Mouse (Mus musculus) liver, embryonic 11.5 days (tissue): ENCODE measurements around the gene Plet1. TPM values are rescaled to one million over a fixed set of nuclear protein-coding genes. Genes with fewer than 3 reads are reported as not detected.
A peak's percentile ranks its signal among the peaks of the same experiment; 100 is the strongest.

Experiments
- ATAC-seq: fragments of 200-750 bp; cut with Nextera tagmentation; replicated peaks from 2 replicates; pipeline ENCODE4 v1.8.0; 2017; ENCODE audit warnings: moderate number of reproducible peaks, mild to moderate bottlenecking, moderate TSS enrichment, moderate library complexity; ENCODE audit not compliant: low FRiP score
- DNase-seq: peaks from one replicate; pipeline ENCODE4 v3.0.0-alpha.2; 2017; ENCODE audit warnings: low spot score
- H3K27ac ChIP-seq: fragments of 300-500 bp; sonication (generic); 2 replicates; pipeline ENCODE4 v1.5.1; 2014; ENCODE audit warnings: mild to moderate bottlenecking, low read depth, low read length, control low read depth
- H3K27me3 ChIP-seq: fragments of 300-500 bp; sonication (generic); replicated peaks from 2 replicates; pipeline ENCODE4 v1.6.1; 2014; ENCODE audit warnings: low read length, mixed read lengths; ENCODE audit not compliant: control insufficient read depth, insufficient read depth
- H3K36me3 ChIP-seq: fragments of 300-500 bp; sonication (generic); 2 replicates; pipeline ENCODE4 v1.6.1; 2014; ENCODE audit warnings: mild to moderate bottlenecking, low read length, moderate library complexity, mixed read lengths; ENCODE audit not compliant: control insufficient read depth, insufficient read depth
- H3K4me1 ChIP-seq: fragments of 300-500 bp; sonication (generic); replicated peaks from 2 replicates; pipeline ENCODE4 v1.6.1; 2014; ENCODE audit warnings: low read length, mixed read lengths; ENCODE audit not compliant: control insufficient read depth, insufficient read depth
- H3K4me2 ChIP-seq: fragments of 300-500 bp; sonication (generic); 2 replicates; pipeline ENCODE4 v1.6.1; 2014; ENCODE audit warnings: mild to moderate bottlenecking, control low read depth, moderate library complexity
- H3K4me3 ChIP-seq: fragments of 300-500 bp; sonication (generic); 2 replicates; pipeline ENCODE4 v1.5.1; 2014; ENCODE audit warnings: low read depth, low read length, control low read depth
- H3K9ac ChIP-seq: fragments of 300-500 bp; sonication (generic); 2 replicates; pipeline ENCODE4 v1.6.1; 2014; ENCODE audit warnings: low read depth, low read length, control low read depth
- H3K9me3 ChIP-seq: fragments of 300-500 bp; sonication (generic); 2 replicates; pipeline ENCODE4 v1.6.1; 2016; ENCODE audit warnings: low read length, inconsistent platforms, mixed read lengths; ENCODE audit not compliant: control insufficient read depth
- WGBS: fragments of 180-500 bp; shearing (Covaris S2); extraction: QIAGEN DNeasy Blood & Tissue Kit; methylation state at CpG from one replicate; pipeline ENCODE4 v1.1.7; 2014; 5-methylcytosine and 5-hydroxymethylcytosine counted together
- polyA plus RNA-seq: library from polyadenylated mRNA; unstranded; fragments of >200 nt; fragmentation: Nextera tagmentation; extraction: Ambion mirVana; gene quantifications from 2 replicates; pipeline ENCODE4 v1.2.1, GENCODE M21; 2014

The Plet1 gene
- polyA plus RNA-seq, 1 experiment from 2014 or later, result 0.55 TPM

GRCm38 (mm10) chr9:50520748-50521147 lies 26.4 kb downstream of the Plet1 start:
- Histone ChIP-seq H3K9ac (no peak overlapping the region), H3K4me3 (no peak overlapping the region), H3K4me1 (no peaks in the 10 kb centered on the region), H3K4me2 (no peak overlapping the region), H3K27me3 (no peaks in the 10 kb centered on the region), H3K36me3 (no peaks in the 10 kb centered on the region; the same call in 1 of the 2 replicates), H3K9me3 (no peaks in the 10 kb centered on the region), H3K27ac (no peak overlapping the region)
- DNase-seq (no peak), ATAC-seq (0 out of 2 replicates have a peak, but pooled peaks have one; percentile 49)
- 62% methylated on average over 6 of the region's 6 CpGs for WGBS

GRCm38 (mm10) chr9:50521562-50521961 lies 27.2 kb downstream of the Plet1 start:
- 49% methylated on average over 2 of the region's 2 CpGs for WGBS
- H3K4me2 ChIP-seq, result no peak overlapping the region

GRCm38 (mm10) chr9:50522574-50522973 lies 28.2 kb downstream of the Plet1 start:
- no peak overlapping the region for H3K9ac ChIP-seq
- no peaks in the 10 kb centered on the region for H3K9me3 ChIP-seq
- peaks cover 5% of the 10 kb centered on the region for H3K4me1 ChIP-seq
- H3K4me3 ChIP-seq, result no peak overlapping the region
- H3K27ac ChIP-seq, result no peak overlapping the region
- 78% methylated on average over 5 of the region's 5 CpGs for WGBS
- ATAC-seq (no peak), DNase-seq (no peak)
- H3K4me2 ChIP-seq, result no peak overlapping the region
- no peaks in the 10 kb centered on the region; the same call in 1 of the 2 replicates for H3K36me3 ChIP-seq
- H3K27me3 ChIP-seq, result no peaks in the 10 kb centered on the region

More at GRCm38 (mm10) chr9:50521562-50521961, 27.2 kb downstream of the Plet1 start:
- ATAC-seq, result no peak
- Histone ChIP-seq H3K9ac (no peak overlapping the region), H3K36me3 (no peaks in the 10 kb centered on the region; the same call in 1 of the 2 replicates), H3K27ac (no peak overlapping the region), H3K4me3 (no peak overlapping the region), H3K9me3 (no peaks in the 10 kb centered on the region), H3K27me3 (no peaks in the 10 kb centered on the region), H3K4me1 (no peaks in the 10 kb centered on the region; the same call in 1 of the 2 replicates)
- no peak for DNase-seq

- Histone ChIP-seq H3K9me3 (no peaks in the 10 kb centered on the region), H3K9ac (no peak overlapping the region), H3K4me2 (no peak overlapping the region), H3K4me1 (peaks cover 9% of the 10 kb centered on the region), H3K4me3 (no peak overlapping the region), H3K27me3 (no peaks in the 10 kb centered on the region), H3K27ac (no peak overlapping the region), H3K36me3 (no peaks in the 10 kb centered on the region; the same call in 1 of the 2 replicates)
- 90% methylated on average over 5 of the region's 5 CpGs for WGBS
- ATAC-seq (no peak), DNase-seq (no peak)
Measured at GRCm38 (mm10) chr9:50524936-50525335, 30.6 kb downstream of the Plet1 start.

GRCm38 (mm10) chr9:50525585-50525984 lies 31.3 kb downstream of the Plet1 start:
- Histone ChIP-seq H3K9ac (no peak overlapping the region), H3K4me3 (no peak overlapping the region), H3K9me3 (no peaks in the 10 kb centered on the region), H3K27ac (no peak overlapping the region), H3K4me2 (no peak overlapping the region), H3K4me1 (peaks cover 9% of the 10 kb centered on the region), H3K36me3 (no peaks in the 10 kb centered on the region; the same call in 1 of the 2 replicates), H3K27me3 (no peaks in the 10 kb centered on the region)
- ATAC-seq (no peak), DNase-seq (no peak)
- 74% methylated on average over 5 of the region's 5 CpGs for WGBS

GRCm38 (mm10) chr9:50527860-50528259 lies 33.5 kb downstream of the Plet1 start:
- ATAC-seq (no peak), DNase-seq (no peak)
- Histone ChIP-seq H3K4me1 (peaks cover 9% of the 10 kb centered on the region), H3K27me3 (no peaks in the 10 kb centered on the region), H3K9me3 (no peaks in the 10 kb centered on the region), H3K4me2 (peak overlapping the region; percentile 79), H3K9ac (peak overlapping the region; percentile 86), H3K36me3 (no peaks in the 10 kb centered on the region; the same call in 1 of the 2 replicates), H3K4me3 (peak overlapping the region; percentile 77), H3K27ac (no peak overlapping the region)
- WGBS, result 34% methylated on average over 7 of the region's 7 CpGs

GRCm38 (mm10) chr9:50528293-50528892 lies 34.1 kb downstream of the Plet1 start, which contains the start of gene Pts:
Gene Pts (minus strand): TSS chr9:50528724.
- peak; percentile 99 for ATAC-seq
- Histone ChIP-seq H3K27ac (peak within 1 kb of the TSS; percentile 57), H3K27me3 (no peaks in the 10 kb centered on the region), H3K9me3 (no peaks in the 10 kb centered on the region), H3K4me2 (peak within 1 kb of the TSS; percentile 79), H3K4me1 (peaks cover 9% of the 10 kb centered on the region), H3K4me3 (peak within 1 kb of the TSS; percentile 77), H3K36me3 (no peaks in the 10 kb centered on the region; the same call in 1 of the 2 replicates), H3K9ac (peak within 1 kb of the TSS; percentile 86)
- under 1% methylated on average over 54 of the region's 54 CpGs for WGBS
- DNase-seq, result peak; percentile 97

- Histone ChIP-seq H3K4me2 (no peak overlapping the region), H3K27ac (no peak overlapping the region), H3K4me3 (no peak overlapping the region), H3K9me3 (no peaks in the 10 kb centered on the region), H3K36me3 (no peaks in the 10 kb centered on the region), H3K27me3 (no peaks in the 10 kb centered on the region), H3K4me1 (peaks cover 9% of the 10 kb centered on the region), H3K9ac (no peak overlapping the region)
- no peak for DNase-seq
- ATAC-seq, result no peak
- 46% methylated on average over 2 of the region's 2 CpGs for WGBS
Measured at GRCm38 (mm10) chr9:50530890-50531289, 36.6 kb downstream of the Plet1 start.

GRCm38 (mm10) chr9:50533328-50533727 lies 39.0 kb downstream of the Plet1 start:
- Histone ChIP-seq H3K9me3 (no peaks in the 10 kb centered on the region), H3K27ac (no peak overlapping the region), H3K27me3 (no peaks in the 10 kb centered on the region), H3K4me2 (peak overlapping the region; percentile 33), H3K4me1 (no peaks in the 10 kb centered on the region), H3K9ac (no peak overlapping the region), H3K36me3 (no peaks in the 10 kb centered on the region), H3K4me3 (no peak overlapping the region)
- no peak for ATAC-seq
- DNase-seq, result no peak
- WGBS, result 52% methylated on average over 11 of the region's 11 CpGs
